In genomic region chr3:116357180-116357579, GRCm38 (mm10) we compare ENCODE assay signal across 25 mouse cellular contexts.
DNase-seq lines count a peak whose midpoint lies in the region; ATAC-seq and TF ChIP-seq lines count a peak whose summit lies in the region.
"Had no signal": no experiment of that assay in that cellular context is flagged by ENCODE, and none has a peak within 500 bp of the region (broad histone marks: within the 10 kb centered on the region; RNA-seq: fewer than 3 reads in every experiment).

No protein-coding gene starts in this region.

- no peak overlapping the region for H3K27ac ChIP-seq in midbrain, embryonic 16.5 days (ENCODE audit: low read length)
- H3K27ac ChIP-seq: embryonic facial prominence, embryonic 10.5 days; embryonic facial prominence, embryonic 13.5 days; forebrain, embryonic 12.5 days; forebrain, embryonic 15.5 days; heart, adult 2 months; heart, embryonic 10.5 days; hindbrain, embryonic 12.5 days; hindbrain, embryonic 15.5 days had no signal

- H3K9ac ChIP-seq in midbrain, embryonic 16.5 days (ENCODE audit: low read depth, low read length): no peak overlapping the region
- H3K9ac ChIP-seq: embryonic facial prominence, embryonic 13.5 days; forebrain, embryonic 12.5 days; forebrain, embryonic 15.5 days; hindbrain, embryonic 12.5 days; hindbrain, embryonic 15.5 days had no signal

- ATAC-seq in G1E (ENCODE audit: extremely low read depth, insufficient number of reproducible peaks, low FRiP score, poor library complexity, severe bottlenecking): peak; percentile 74
- ATAC-seq in megakaryocyte, adult 5-6 weeks (ENCODE audit: poor library complexity, severe bottlenecking): 0 out of 2 replicates have a peak, but pooled peaks have one; percentile 29
- no peak for ATAC-seq in midbrain, embryonic 16.5 days
- ATAC-seq: activated CD4-positive, CD25-positive, alpha-beta regulatory T cell, adult 4 months; forebrain, embryonic 15.5 days; intestine, postnatal 0 days had no signal

- TF ChIP-seq CTCF in G1E (IDR thresholded peaks at IDR 0.05; ENCODE audit: low read depth, low read length): no peak

- H3K4me1 ChIP-seq in G1E (ENCODE audit: insufficient read depth, low read depth, low read length): peaks cover 56% of the 10 kb centered on the region
- H3K4me1 ChIP-seq in midbrain, embryonic 16.5 days (ENCODE audit: control insufficient read depth, insufficient read depth, low read length): no peaks in the 10 kb centered on the region
- H3K4me1 ChIP-seq: embryonic facial prominence, embryonic 10.5 days; embryonic facial prominence, embryonic 13.5 days; forebrain, embryonic 12.5 days; forebrain, embryonic 15.5 days; hindbrain, embryonic 12.5 days; hindbrain, embryonic 15.5 days had no signal

- DNase-seq in G1E (ENCODE audit: low spot score) (peak; percentile 6), MEL-GATA-1-ER (ENCODE audit: extremely low read depth, low read depth) (peak; percentile 64)
- no peak for DNase-seq in ovary, postnatal 36 days (ENCODE audit: low spot score)
- no peak for DNase-seq in embryo, embryonic 10.5 days (ENCODE audit: low spot score)
- DNase-seq: adrenal gland, adult 8-10 months; adrenal gland, postnatal 36 days; cerebellum, adult 18-20 months; cerebellum, adult 9-10 months; cerebellum, postnatal 14 days; embryo, embryonic 11 days; gastrocnemius, postnatal 10 days; gastrocnemius, postnatal 36 days; heart, adult 2 months had no signal

- H3K9me3 ChIP-seq in G1E (replicated peaks): no peaks in the 10 kb centered on the region
- no peaks in the 10 kb centered on the region for H3K9me3 ChIP-seq in midbrain, embryonic 16.5 days (replicated peaks; ENCODE audit: control insufficient read depth, low read length, poor library complexity, severe bottlenecking)
- H3K9me3 ChIP-seq: embryonic facial prominence, embryonic 10.5 days; embryonic facial prominence, embryonic 13.5 days; forebrain, embryonic 12.5 days; forebrain, embryonic 15.5 days; heart, embryonic 10.5 days; hindbrain, embryonic 12.5 days; hindbrain, embryonic 15.5 days had no signal

- no peak overlapping the region for H3K4me2 ChIP-seq in midbrain, embryonic 16.5 days (ENCODE audit: low read length)
- H3K4me2 ChIP-seq: embryonic facial prominence, embryonic 13.5 days; forebrain, embryonic 12.5 days; forebrain, embryonic 15.5 days; hindbrain, embryonic 12.5 days; hindbrain, embryonic 15.5 days had no signal

- no peak overlapping the region for H3K4me3 ChIP-seq in G1E (ENCODE audit: low read depth, low read length)
- H3K4me3 ChIP-seq in midbrain, embryonic 16.5 days (ENCODE audit: low read depth, low read length): no peak overlapping the region
- H3K4me3 ChIP-seq: embryonic facial prominence, embryonic 10.5 days; embryonic facial prominence, embryonic 13.5 days; erythroblast, embryonic 14.5 days; forebrain, embryonic 12.5 days; forebrain, embryonic 15.5 days; heart, adult 2 months; heart, embryonic 10.5 days; hindbrain, embryonic 12.5 days; hindbrain, embryonic 15.5 days had no signal

- no peaks in the 10 kb centered on the region for H3K27me3 ChIP-seq in G1E (ENCODE audit: insufficient read depth, low read length)
- H3K27me3 ChIP-seq in midbrain, embryonic 16.5 days (ENCODE audit: control insufficient read depth, insufficient read depth, low read depth, low read length): no peaks in the 10 kb centered on the region
- H3K27me3 ChIP-seq: embryonic facial prominence, embryonic 13.5 days; forebrain, embryonic 12.5 days; forebrain, embryonic 15.5 days; hindbrain, embryonic 12.5 days; hindbrain, embryonic 15.5 days had no signal

- peaks cover 36% of the 10 kb centered on the region for H3K36me3 ChIP-seq in G1E (replicated peaks)
- H3K36me3 ChIP-seq in midbrain, embryonic 16.5 days (ENCODE audit: control insufficient read depth, insufficient read depth, low read length): no peaks in the 10 kb centered on the region
- H3K36me3 ChIP-seq: embryonic facial prominence, embryonic 13.5 days; forebrain, embryonic 15.5 days; hindbrain, embryonic 12.5 days; hindbrain, embryonic 15.5 days had no signal

- 89% methylated on average over 4 of the region's 4 CpGs for WGBS in midbrain, embryonic 16.5 days

Comparison
In these comparisons a context has a peak if more than half of its experiments do, and no peak if none do; other contexts are left out.
1. DNase-seq: peak in G1E (single experiment) and MEL-GATA-1-ER (single experiment); none in ovary, postnatal 36 days (single experiment) and embryo, embryonic 10.5 days (single experiment).